Mouse (Mus musculus): ENCODE measurements around the gene Enox1.

Gene Enox1

DNA sequence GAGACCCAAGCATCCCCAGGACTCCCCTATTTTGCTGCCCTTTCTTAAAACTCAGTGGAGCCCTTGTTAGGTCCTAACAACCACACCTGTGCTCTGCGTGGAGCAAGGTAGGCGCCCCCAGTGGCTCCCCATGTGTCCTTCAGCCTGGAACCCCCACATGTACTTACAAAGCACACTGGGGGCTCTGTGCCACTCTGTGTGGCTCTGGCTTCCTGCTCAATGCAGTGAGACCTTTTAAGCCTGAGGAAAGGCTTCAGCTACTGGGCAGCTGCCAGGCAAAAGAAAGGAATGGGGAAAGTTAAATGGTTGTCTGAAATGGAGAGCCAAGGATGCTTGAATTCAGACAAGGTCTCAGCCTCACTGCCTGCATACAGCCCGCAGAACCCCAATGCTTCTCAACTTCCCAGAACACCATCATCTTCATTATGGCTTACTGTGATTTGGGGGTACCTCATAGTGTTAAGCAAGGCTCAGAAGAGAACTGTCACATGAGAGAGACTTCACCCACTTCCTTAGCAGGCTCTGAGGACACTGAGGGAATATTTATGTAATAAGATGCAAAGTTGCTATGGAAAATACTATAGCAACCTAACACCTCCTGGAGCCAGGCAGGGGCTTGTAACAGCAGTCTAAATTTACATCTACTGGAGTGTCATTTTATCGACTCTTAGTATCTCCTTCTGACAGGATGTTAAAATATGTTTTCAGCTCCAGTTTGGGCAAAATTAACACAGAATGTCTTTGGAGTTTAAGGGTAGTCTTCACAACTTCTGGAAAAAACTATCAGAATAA is 465.1 kb downstream of the Enox1 start:
- DNase-seq (ENCODE audit: low spot score) = no peak

- DNase-seq (ENCODE audit: low spot score) = no peak
These were observed 470.3 kb downstream of the Enox1 start for GRCm38 (mm10) chr14:77626557-77627507.

DNA sequence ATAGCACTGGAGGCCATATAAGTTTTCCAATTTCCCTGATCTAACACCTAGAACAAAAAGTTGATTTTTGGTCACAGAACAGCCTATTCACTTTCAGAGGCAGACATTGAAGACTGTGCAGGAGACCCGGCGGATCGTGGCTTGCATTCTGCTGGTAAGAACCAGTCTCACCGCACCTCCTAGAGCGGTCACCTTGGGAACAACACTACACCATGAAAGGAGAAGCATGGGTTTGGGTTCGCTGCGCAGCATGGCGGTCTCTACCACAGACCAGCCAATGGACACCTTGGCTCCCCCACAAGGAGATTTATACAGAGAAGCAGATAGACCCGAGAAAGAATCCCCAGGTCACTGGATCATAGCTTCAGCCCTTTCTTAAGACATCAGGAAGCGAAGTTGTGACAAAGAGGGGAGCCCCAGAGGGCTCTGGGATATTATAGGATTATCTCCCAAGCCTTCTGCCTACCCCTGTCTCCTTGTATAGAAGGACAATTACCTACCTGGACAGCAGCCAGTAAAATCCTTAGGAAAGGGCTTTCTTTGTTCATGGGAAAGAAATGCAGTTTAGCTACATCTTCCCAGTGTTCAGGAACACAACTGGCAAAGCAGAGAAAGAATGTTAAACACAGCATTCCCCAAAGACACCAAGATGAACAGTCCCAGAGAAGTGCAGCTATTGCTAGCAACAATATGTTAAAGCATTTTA is 476.1 kb downstream of the Enox1 start:
- DNase-seq (ENCODE audit: low spot score) = no peak

DNA sequence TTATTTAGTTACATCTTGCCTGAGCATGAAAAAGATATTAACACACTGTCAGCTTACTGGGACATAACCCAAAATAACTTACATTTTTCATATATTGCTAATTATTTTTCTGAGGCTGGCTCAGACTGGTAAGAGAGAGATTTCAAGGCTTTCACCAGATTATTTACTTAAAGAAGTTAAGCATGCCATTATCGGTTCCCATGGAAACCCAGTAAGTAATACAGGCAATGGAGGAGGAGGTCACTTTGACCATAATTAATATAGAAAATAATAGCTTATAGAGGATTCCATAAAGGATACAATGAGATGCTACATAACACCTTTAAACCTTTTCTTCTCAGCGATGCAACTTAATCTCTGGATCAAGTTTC is 476.6 kb downstream of the Enox1 start:
- no peak for DNase-seq (ENCODE audit: low spot score)

DNA sequence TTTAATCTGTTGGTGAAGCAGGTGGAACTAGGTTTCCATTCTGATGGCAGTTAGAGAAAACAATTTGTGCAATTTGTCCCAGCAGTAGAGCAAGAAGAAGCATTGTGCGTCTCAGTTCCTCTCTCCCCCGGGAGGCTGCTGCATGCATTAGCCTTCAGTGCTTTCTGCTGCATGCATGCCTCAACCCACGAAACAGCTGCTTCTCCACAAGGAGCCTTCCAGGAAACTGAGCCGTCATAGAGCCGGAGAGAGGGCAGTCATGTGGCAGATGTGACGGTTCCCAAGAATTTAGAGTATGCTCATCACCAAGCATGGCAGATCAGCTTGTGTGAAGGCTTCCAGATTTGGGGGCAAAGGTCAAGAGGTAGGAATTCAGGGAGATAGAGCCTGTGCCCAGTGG is 480.4 kb downstream of the Enox1 start:
- DNase-seq (ENCODE audit: low spot score) = no peak

- no peak for DNase-seq (ENCODE audit: low spot score)
These were observed 481.6 kb downstream of the Enox1 start for GRCm38 (mm10) chr14:77638148-77638547.

DNA sequence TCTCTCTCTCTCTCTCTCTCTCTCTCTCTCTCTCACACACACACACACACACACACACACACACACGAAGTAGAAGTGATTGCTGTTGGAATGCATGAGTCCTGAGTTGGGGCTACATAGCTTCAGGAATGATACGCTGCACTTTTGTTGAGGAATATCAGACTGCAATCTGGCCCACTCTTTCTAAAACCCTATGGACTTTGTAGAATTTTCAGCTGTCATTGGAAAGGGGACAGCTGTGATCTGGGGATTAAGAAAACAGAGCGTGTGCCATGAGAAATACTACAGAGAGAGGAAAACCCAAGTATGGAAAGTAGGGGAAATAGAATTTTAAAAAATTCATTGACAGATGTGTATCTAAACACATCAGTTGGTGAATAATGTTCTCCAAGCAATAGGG is 482.1 kb downstream of the Enox1 start:
- DNase-seq (ENCODE audit: low spot score) = no peak

GRCm38 (mm10) chr14:77639586-77639985 is 483.0 kb downstream of the Enox1 start:
- no peak for DNase-seq (ENCODE audit: low spot score)

- DNase-seq (ENCODE audit: low spot score) = no peak
These were observed 485.8 kb downstream of the Enox1 start for GRCm38 (mm10) chr14:77642314-77642713.

GRCm38 (mm10) chr14:77646196-77646595 is 489.6 kb downstream of the Enox1 start:
- DNase-seq (ENCODE audit: low spot score) = no peak

GRCm38 (mm10) chr14:77647017-77647416 is 490.5 kb downstream of the Enox1 start:
- DNase-seq (ENCODE audit: low spot score) = no peak

GRCm38 (mm10) chr14:77648305-77648704 is 491.7 kb downstream of the Enox1 start:
- DNase-seq (ENCODE audit: low spot score) = no peak

- DNase-seq (ENCODE audit: low spot score) = no peak
These were observed 502.2 kb downstream of the Enox1 start for GRCm38 (mm10) chr14:77658739-77659138.

GRCm38 (mm10) chr14:77662273-77662672 is 505.7 kb downstream of the Enox1 start:
- no peak for DNase-seq (ENCODE audit: low spot score)

DNA sequence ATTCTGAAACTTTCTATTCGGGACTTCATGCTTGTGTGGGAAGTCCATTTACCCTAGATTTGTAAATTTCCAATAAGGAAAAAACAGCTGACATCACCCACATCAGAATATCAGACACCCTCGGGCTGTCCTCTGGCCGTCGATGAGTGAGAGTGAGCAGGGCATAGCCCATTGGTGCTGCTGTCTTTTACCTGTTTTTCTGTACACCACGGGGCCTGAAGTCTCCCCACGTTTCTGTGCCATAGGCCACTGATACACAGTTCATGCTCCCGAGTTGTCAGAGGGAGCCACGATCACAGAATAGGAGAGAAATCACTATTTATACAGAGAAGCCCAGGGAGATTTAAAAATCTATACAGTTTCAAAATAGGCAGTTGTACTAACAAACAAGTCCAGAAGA is 506.4 kb downstream of the Enox1 start:
- no peak for DNase-seq (ENCODE audit: low spot score)

GRCm38 (mm10) chr14:77668096-77668495 is 511.5 kb downstream of the Enox1 start:
- DNase-seq (ENCODE audit: low spot score) = no peak

- no peak for DNase-seq (ENCODE audit: low spot score)
These were observed 512.9 kb downstream of the Enox1 start for GRCm38 (mm10) chr14:77669494-77669893.

DNA sequence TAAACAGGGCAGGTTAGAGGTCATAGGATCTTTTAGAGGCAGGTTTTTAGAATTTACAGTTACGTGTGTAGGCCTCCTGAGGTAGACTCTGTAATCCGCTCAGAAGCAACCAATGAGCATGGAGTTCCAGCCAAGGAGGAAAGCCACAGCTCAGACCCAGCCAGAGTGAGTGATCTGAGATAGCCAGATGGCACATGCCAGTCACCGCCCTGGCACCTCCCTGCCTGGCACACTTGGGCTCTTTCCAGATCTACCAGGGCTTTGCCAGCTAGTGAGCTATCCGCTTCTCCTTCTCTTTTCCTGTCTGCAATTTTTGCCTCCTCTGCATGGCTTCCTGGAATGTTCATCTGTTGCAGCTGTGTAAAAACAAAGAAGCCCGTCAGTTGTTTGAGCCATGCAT is 514.4 kb downstream of the Enox1 start:
- DNase-seq (ENCODE audit: low spot score) = no peak

DNA sequence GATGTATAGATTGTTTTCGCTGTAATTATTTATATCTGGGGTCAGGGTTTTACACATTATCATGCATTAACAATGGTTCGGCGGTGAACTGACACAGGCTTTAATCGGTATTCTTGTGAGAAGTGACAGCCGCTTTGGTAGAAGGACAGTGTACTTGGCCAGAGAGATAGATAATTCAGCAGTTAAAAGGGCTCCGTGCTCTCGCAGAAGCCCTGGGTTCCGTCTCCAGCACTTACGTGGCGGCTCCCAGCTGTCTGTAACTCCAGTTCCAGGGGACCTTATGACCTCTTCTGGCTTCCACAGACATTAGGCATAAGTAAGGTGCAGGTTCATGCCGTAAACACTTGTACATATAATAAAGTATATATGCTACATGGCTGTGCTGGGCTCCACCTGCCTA is 515.4 kb downstream of the Enox1 start:
- no peak for DNase-seq (ENCODE audit: low spot score)

DNA sequence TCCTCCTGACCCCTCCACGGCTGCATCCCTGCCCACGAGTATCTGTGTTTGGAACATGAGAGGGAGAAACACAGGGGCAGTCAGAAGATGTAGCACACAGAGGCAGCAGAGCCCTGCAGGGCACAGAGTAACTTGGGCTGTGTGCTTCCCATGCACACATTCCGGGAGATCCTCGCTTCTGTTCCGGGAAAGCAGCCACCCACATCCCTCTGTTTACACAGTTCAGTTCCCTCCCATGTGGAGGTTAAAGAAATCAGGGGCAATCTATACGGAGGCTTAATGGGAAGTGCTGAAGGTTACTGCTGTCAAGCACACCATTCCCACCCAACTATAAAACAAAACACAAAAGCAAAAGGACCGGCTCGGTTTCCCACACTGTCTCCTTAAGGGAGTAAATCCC is 516.6 kb downstream of the Enox1 start:
- DNase-seq (ENCODE audit: low spot score) = no peak

DNA sequence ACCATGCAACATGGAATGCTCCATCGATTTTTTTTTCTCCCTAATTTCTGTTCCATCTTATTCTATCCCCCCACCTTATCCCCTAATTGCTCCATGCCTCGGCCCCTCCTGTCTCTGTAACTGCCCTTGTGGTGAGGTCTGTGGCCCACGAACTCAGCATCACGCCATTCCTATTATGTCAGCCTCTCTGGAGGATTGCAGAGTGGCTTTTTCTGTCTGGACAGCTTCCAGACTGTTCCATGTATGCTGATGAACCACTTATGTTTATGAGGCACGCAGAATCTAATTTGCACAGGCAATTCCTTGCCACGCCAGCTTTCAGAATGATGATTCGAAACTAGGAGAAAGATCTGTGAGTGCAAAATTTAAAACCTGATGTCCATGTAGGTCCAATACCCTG is 521.4 kb downstream of the Enox1 start:
- no peak for DNase-seq (ENCODE audit: low spot score)

GRCm38 (mm10) chr14:77679877-77680276 is 523.3 kb downstream of the Enox1 start:
- DNase-seq (ENCODE audit: low spot score) = no peak

Measured in testis, postnatal 14 days (tissue).